Mouse (Mus musculus): Measurements from ENCODE around the gene Krtap5-4. TPM values are rescaled to one million over a fixed set of nuclear protein-coding genes. Genes with fewer than 3 reads are reported as not detected.
"Not testable (repeated sequence)": the region's sequence is repeated elsewhere in the genome, so short reads cannot be mapped to it uniquely, and the experiment has no call there.

Gene Krtap5-4
- polyA plus RNA-seq, 1 experiment from 2014 or later: not detected

- H3K4me2 ChIP-seq; H3K27ac ChIP-seq (replicated peaks); H3K4me3 ChIP-seq (replicated peaks); H3K9me3 ChIP-seq (replicated peaks); ATAC-seq (ENCODE audit: insufficient read depth); H3K9ac ChIP-seq; H3K27me3 ChIP-seq; H3K36me3 ChIP-seq (replicated peaks); H3K4me1 ChIP-seq (replicated peaks): not testable (repeated sequence)
- 5% methylated on average over 2 of the region's 2 CpGs for WGBS (ENCODE audit: insufficient replicate concordance)
These were observed 9.5 kb upstream of the Krtap5-4 start for GRCm38 (mm10) chr7:142293851-142294250.

- H3K27me3 ChIP-seq: peaks cover 4% of the 10 kb centered on the region; the same call in 1 of the 2 replicates
- no peak overlapping the region for H3K4me3 ChIP-seq (replicated peaks)
- no peak overlapping the region for H3K4me2 ChIP-seq
- H3K36me3 ChIP-seq (replicated peaks): no peaks in the 10 kb centered on the region
- no peaks in the 10 kb centered on the region for H3K4me1 ChIP-seq (replicated peaks)
- no peaks in the 10 kb centered on the region for H3K9me3 ChIP-seq (replicated peaks)
- H3K27ac ChIP-seq (replicated peaks): no peak overlapping the region
- H3K9ac ChIP-seq: no peak overlapping the region
- no peak for ATAC-seq (ENCODE audit: insufficient read depth)
These were observed 7.9 kb upstream of the Krtap5-4 start for GRCm38 (mm10) chr7:142295418-142295817.

- 10% methylated on average over 4 of the region's 4 CpGs for WGBS (ENCODE audit: insufficient replicate concordance)
These were observed 7.2 kb upstream of the Krtap5-4 start for GRCm38 (mm10) chr7:142296108-142296507.

GRCm38 (mm10) chr7:142297018-142297417 is 6.3 kb upstream of the Krtap5-4 start, which contains the start of gene Krtap5-1:
Gene Krtap5-1, minus strand, starts transcription at chr7:142297118.
- not testable (repeated sequence) for H3K4me1 ChIP-seq (replicated peaks); H3K9ac ChIP-seq; H3K27ac ChIP-seq (replicated peaks); H3K4me3 ChIP-seq (replicated peaks); H3K27me3 ChIP-seq; H3K9me3 ChIP-seq (replicated peaks); ATAC-seq (ENCODE audit: insufficient read depth); H3K4me2 ChIP-seq; H3K36me3 ChIP-seq (replicated peaks)

More at GRCm38 (mm10) chr7:142296108-142296507, 7.2 kb upstream of the Krtap5-4 start:
- H3K4me3 ChIP-seq (replicated peaks); H3K9me3 ChIP-seq (replicated peaks); H3K4me1 ChIP-seq (replicated peaks); H3K4me2 ChIP-seq; H3K27me3 ChIP-seq; H3K27ac ChIP-seq (replicated peaks); H3K36me3 ChIP-seq (replicated peaks); H3K9ac ChIP-seq; ATAC-seq (ENCODE audit: insufficient read depth): not testable (repeated sequence)

- peaks cover 22% of the 10 kb centered on the region for H3K27me3 ChIP-seq
- H3K36me3 ChIP-seq (replicated peaks); H3K4me1 ChIP-seq (replicated peaks); H3K27ac ChIP-seq (replicated peaks); ATAC-seq (ENCODE audit: insufficient read depth); H3K4me2 ChIP-seq; H3K4me3 ChIP-seq (replicated peaks); H3K9ac ChIP-seq; H3K9me3 ChIP-seq (replicated peaks): not testable (repeated sequence)
- WGBS (ENCODE audit: insufficient replicate concordance): 57% methylated on average over 1 of the region's 1 CpGs
These were observed 580 bp downstream of the Krtap5-4 start for GRCm38 (mm10) chr7:142303929-142304328.

- H3K4me3 ChIP-seq (replicated peaks): no peak overlapping the region
- no peak overlapping the region for H3K4me2 ChIP-seq
- H3K27ac ChIP-seq (replicated peaks): no peak overlapping the region
- ATAC-seq (ENCODE audit: insufficient read depth): no peak
- H3K36me3 ChIP-seq (replicated peaks): no peaks in the 10 kb centered on the region
- no peaks in the 10 kb centered on the region; the same call in none of the 2 replicates for H3K27me3 ChIP-seq
- H3K9me3 ChIP-seq (replicated peaks): no peaks in the 10 kb centered on the region
- 57% methylated on average over 5 of the region's 5 CpGs for WGBS (ENCODE audit: insufficient replicate concordance)
- H3K9ac ChIP-seq: no peak overlapping the region
- H3K4me1 ChIP-seq (replicated peaks): peaks cover 14% of the 10 kb centered on the region
These were observed 11.4 kb downstream of the Krtap5-4 start for GRCm38 (mm10) chr7:142314600-142315285.

- Histone ChIP-seq H3K27me3 (no peaks in the 10 kb centered on the region; the same call in none of the 2 replicates), H3K27ac (replicated peaks) (no peak overlapping the region), H3K4me1 (replicated peaks) (peaks cover 14% of the 10 kb centered on the region), H3K9me3 (replicated peaks) (no peaks in the 10 kb centered on the region), H3K4me3 (replicated peaks) (no peak overlapping the region), H3K4me2 (no peak overlapping the region), H3K9ac (no peak overlapping the region), H3K36me3 (replicated peaks) (no peaks in the 10 kb centered on the region)
- ATAC-seq (ENCODE audit: insufficient read depth): no peak
- 36% methylated on average over 6 of the region's 6 CpGs for WGBS (ENCODE audit: insufficient replicate concordance)
These were observed 13.2 kb downstream of the Krtap5-4 start for GRCm38 (mm10) chr7:142316558-142316957.

- ATAC-seq (ENCODE audit: insufficient read depth): no peak
- Histone ChIP-seq H3K9ac (no peak overlapping the region), H3K4me3 (replicated peaks) (no peak overlapping the region), H3K9me3 (replicated peaks) (no peaks in the 10 kb centered on the region), H3K27me3 (no peaks in the 10 kb centered on the region; the same call in none of the 2 replicates), H3K4me2 (no peak overlapping the region), H3K4me1 (replicated peaks) (peaks cover 14% of the 10 kb centered on the region), H3K27ac (replicated peaks) (no peak overlapping the region), H3K36me3 (replicated peaks) (no peaks in the 10 kb centered on the region)
- WGBS (ENCODE audit: insufficient replicate concordance): 63% methylated on average over 5 of the region's 5 CpGs
These were observed 13.9 kb downstream of the Krtap5-4 start for GRCm38 (mm10) chr7:142317216-142317615.

- Histone ChIP-seq H3K4me2 (no peak overlapping the region), H3K27me3 (no peaks in the 10 kb centered on the region; the same call in 1 of the 2 replicates), H3K4me1 (replicated peaks) (peaks cover 14% of the 10 kb centered on the region), H3K27ac (replicated peaks) (no peak overlapping the region), H3K9me3 (replicated peaks) (no peaks in the 10 kb centered on the region), H3K4me3 (replicated peaks) (no peak overlapping the region), H3K36me3 (replicated peaks) (no peaks in the 10 kb centered on the region), H3K9ac (no peak overlapping the region)
- ATAC-seq (ENCODE audit: insufficient read depth): no peak
- WGBS (ENCODE audit: insufficient replicate concordance): 80% methylated on average over 11 of the region's 11 CpGs
These were observed 15.8 kb downstream of the Krtap5-4 start for GRCm38 (mm10) chr7:142319124-142319523.

GRCm38 (mm10) chr7:142320906-142321305 is 17.6 kb downstream of the Krtap5-4 start:
- 25% methylated on average over 2 of the region's 2 CpGs for WGBS (ENCODE audit: insufficient replicate concordance)
- H3K9me3 ChIP-seq (replicated peaks): no peaks in the 10 kb centered on the region
- no peak overlapping the region for H3K27ac ChIP-seq (replicated peaks)

GRCm38 (mm10) chr7:142321637-142322306 is 18.4 kb downstream of the Krtap5-4 start:
- H3K4me1 ChIP-seq (replicated peaks): peaks cover 14% of the 10 kb centered on the region
- not testable (repeated sequence) for H3K36me3 ChIP-seq (replicated peaks); H3K27ac ChIP-seq (replicated peaks); H3K4me2 ChIP-seq; H3K9me3 ChIP-seq (replicated peaks); H3K4me3 ChIP-seq (replicated peaks); H3K27me3 ChIP-seq; ATAC-seq (ENCODE audit: insufficient read depth); H3K9ac ChIP-seq
- 75% methylated on average over 6 of the region's 10 CpGs for WGBS (ENCODE audit: insufficient replicate concordance)

More at GRCm38 (mm10) chr7:142320906-142321305, 17.6 kb downstream of the Krtap5-4 start:
- Histone ChIP-seq H3K36me3 (replicated peaks) (no peaks in the 10 kb centered on the region), H3K9ac (no peak overlapping the region), H3K4me3 (replicated peaks) (no peak overlapping the region), H3K4me2 (no peak overlapping the region), H3K27me3 (no peaks in the 10 kb centered on the region; the same call in 1 of the 2 replicates), H3K4me1 (replicated peaks) (peaks cover 14% of the 10 kb centered on the region)
- ATAC-seq (ENCODE audit: insufficient read depth): no peak

Measured in liver, embryonic 15.5 days (tissue).